Mouse (Mus musculus) olfactory bulb, adult 2 months (tissue): ENCODE results near the gene Mslnl. TPM values are rescaled to one million over a fixed set of nuclear protein-coding genes. Genes with fewer than 3 reads are reported as not detected.

Experiments used
- H3K27ac ChIP-seq: fragments of 200-500 bp; 2 replicates; pipeline ENCODE4 v1.5.1; 2012; ENCODE audit warnings: low read depth, low read length; ENCODE audit not compliant: insufficient read depth
- H3K4me1 ChIP-seq: fragments of 200-500 bp; 2 replicates; pipeline ENCODE4 v1.6.1; 2012; ENCODE audit warnings: low read length; ENCODE audit not compliant: control insufficient read depth, insufficient read depth
- H3K4me3 ChIP-seq: fragments of 200-500 bp; 2 replicates; pipeline ENCODE4 v1.5.1; 2012; ENCODE audit warnings: mild to moderate bottlenecking, low read depth, low read length, moderate library complexity; ENCODE audit not compliant: insufficient read depth
- CTCF ChIP-seq: fragments of 200-500 bp; IDR thresholded peaks from 2 replicates; pipeline ENCODE4 v1.5.1; 2012; ENCODE audit warnings: low read depth, mild to moderate bottlenecking, low read length, moderate library complexity; ENCODE audit not compliant: insufficient read depth
- POLR2A ChIP-seq: fragments of 200-500 bp; IDR thresholded peaks from 2 replicates; pipeline ENCODE4 v1.6.1; 2012; ENCODE audit warnings: mild to moderate bottlenecking, low read depth, low read length, moderate library complexity; ENCODE audit not compliant: insufficient read depth
- WGBS: fragments of 180-500 bp; shearing (Covaris S2); methylation state at CpG from one replicate; pipeline ENCODE4 v1.1.7; 2018; 5-methylcytosine and 5-hydroxymethylcytosine counted together
- polyA plus RNA-seq: library from polyadenylated mRNA; stranded (reverse); fragments of >200 nt; gene quantifications from 2 replicates; pipeline ENCODE4 v1.2.4, GENCODE M21; 2012; ENCODE audit warnings: low replicate concordance; ENCODE audit not compliant: missing spikeins, insufficient read depth, insufficient read length

Gene Mslnl
- polyA plus RNA-seq, 1 experiment, result not detected

GRCm38 (mm10) chr17:25716711-25717637, 18.9 kb upstream of the Mslnl start, which contains the start of gene Gng13:
Gene Gng13, plus strand, starts transcription at chr17:25717171.
- WGBS, result 3% methylated on average over 45 of the region's 45 CpGs
- no peak for TF ChIP-seq POLR2A
- TF ChIP-seq CTCF, result no peak
- Histone ChIP-seq H3K27ac (no peak within 1 kb of the TSS), H3K4me1 (peaks cover 10% of the 10 kb centered on the region), H3K4me3 (peak within 1 kb of the TSS; percentile 49)

GRCm38 (mm10) chr17:25717691-25718090, 18.2 kb upstream of the Mslnl start:
- TF ChIP-seq CTCF (no peak), POLR2A (no peak)
- no peak overlapping the region for H3K27ac ChIP-seq
- peak overlapping the region; percentile 49 for H3K4me3 ChIP-seq
- H3K4me1 ChIP-seq, result peaks cover 10% of the 10 kb centered on the region
- WGBS, result 16% methylated on average over 6 of the region's 6 CpGs

- no peak for TF ChIP-seq CTCF
- TF ChIP-seq POLR2A, result no peak
- Histone ChIP-seq H3K4me3 (no peak overlapping the region), H3K4me1 (peaks cover 10% of the 10 kb centered on the region), H3K27ac (no peak overlapping the region)
- 97% methylated on average over 5 of the region's 5 CpGs for WGBS
Observed at GRCm38 (mm10) chr17:25721476-25721875, 14.4 kb upstream of the Mslnl start.

GRCm38 (mm10) chr17:25723470-25723869, 12.4 kb upstream of the Mslnl start:
- H3K4me3 ChIP-seq, result no peak overlapping the region
- H3K27ac ChIP-seq, result no peak overlapping the region
- peaks cover 14% of the 10 kb centered on the region for H3K4me1 ChIP-seq
- no peak for TF ChIP-seq POLR2A
- no peak for TF ChIP-seq CTCF
- 98% methylated on average over 19 of the region's 19 CpGs for WGBS

- Histone ChIP-seq H3K4me1 (peaks cover 18% of the 10 kb centered on the region), H3K4me3 (no peak overlapping the region), H3K27ac (no peak overlapping the region)
- WGBS, result 74% methylated on average over 7 of the region's 7 CpGs
- TF ChIP-seq POLR2A (no peak), CTCF (no peak)
Observed at GRCm38 (mm10) chr17:25723919-25724318, 11.9 kb upstream of the Mslnl start.

DNA sequence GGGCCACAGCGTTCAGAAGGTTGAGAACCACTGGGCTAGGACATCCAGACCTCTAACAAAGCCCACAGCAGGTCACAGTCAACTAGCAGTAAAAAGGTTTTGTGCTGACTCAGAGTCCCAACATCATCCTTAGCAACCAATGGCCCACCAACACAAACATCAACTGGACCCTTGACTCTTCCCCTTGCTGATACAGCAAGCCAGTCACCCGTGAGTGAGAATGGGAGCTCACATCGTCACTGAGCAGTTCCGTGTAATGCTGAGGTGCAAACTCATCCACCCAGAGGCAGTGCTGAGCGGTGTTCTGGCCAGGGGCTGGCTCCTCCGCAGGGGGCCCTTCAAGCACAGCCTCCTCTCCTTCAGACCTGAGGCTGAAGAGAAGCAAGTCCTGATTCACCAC, 10.6 kb upstream of the Mslnl start:
- H3K4me3 ChIP-seq, result no peak overlapping the region
- WGBS, result 86% methylated on average over 6 of the region's 6 CpGs
- TF ChIP-seq CTCF (no peak), POLR2A (no peak)
- peaks cover 19% of the 10 kb centered on the region for H3K4me1 ChIP-seq
- no peak overlapping the region for H3K27ac ChIP-seq

DNA sequence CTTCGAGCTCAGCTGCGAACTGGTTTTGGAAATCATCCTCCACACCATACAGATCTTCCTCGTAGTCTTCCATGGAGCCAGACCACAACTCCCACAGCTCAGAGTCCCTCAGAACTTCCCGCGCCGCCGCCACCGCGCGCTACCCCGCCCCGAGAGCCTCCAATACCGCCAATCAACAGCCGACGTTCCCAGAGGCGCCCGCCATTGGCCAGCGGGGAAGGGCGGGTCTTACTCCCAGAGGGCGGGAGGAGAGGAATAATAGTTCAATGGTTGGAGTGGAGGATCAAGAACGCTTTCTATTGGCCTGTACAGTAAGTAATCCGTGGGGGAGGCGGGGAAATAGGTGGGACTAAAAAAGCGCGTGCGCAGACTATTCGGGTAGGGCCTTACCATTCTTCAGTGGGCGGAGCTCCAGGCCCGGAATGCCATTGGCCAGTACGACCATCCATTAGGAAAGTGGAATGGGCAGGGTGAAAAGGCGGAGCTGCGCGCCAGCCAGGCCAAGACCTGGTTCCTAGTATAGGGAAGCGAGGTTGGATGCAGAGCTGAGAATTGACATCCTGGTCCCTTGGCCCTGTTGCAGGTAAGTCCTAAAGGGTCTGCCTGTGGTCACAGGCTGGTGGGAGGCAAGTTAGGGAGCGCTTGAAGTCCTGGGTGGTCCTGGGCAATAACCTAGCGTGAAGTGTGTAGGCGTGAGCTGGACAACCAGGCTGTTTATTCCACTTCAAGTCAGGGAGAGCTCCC, 8.4 kb upstream of the Mslnl start, which contains the start of the genes Chtf18 and Rpusd1:
Gene Chtf18 (minus strand): TSS at position 155 of the 744 bp plus-strand sequence.
Gene Rpusd1 (plus strand): TSS at position 406 of the 744 bp plus-strand sequence.
- H3K4me1 ChIP-seq, result peaks cover 19% of the 10 kb centered on the region
- peak within 1 kb of the TSS; percentile 98 for H3K4me3 ChIP-seq
- under 1% methylated on average over 37 of the region's 37 CpGs for WGBS
- peak; percentile 72 for TF ChIP-seq POLR2A
- TF ChIP-seq CTCF, result no peak
- peak within 1 kb of the TSS; percentile 73 for H3K27ac ChIP-seq

DNA sequence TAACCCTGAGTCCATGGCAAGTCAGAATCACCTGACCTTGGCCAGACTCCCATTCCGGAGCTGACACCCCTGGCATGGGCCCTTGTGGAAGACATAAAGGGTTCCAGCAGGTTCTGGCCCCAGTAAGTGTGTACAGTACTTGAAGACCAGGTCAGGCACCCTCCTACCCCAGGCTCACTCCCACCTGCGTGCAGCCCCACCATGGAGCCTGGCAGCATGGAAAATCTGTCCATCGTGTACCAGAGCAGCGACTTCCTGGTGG, 7.9 kb upstream of the Mslnl start:
- H3K27ac ChIP-seq, result peak overlapping the region; percentile 73
- peak overlapping the region; percentile 98 for H3K4me3 ChIP-seq
- TF ChIP-seq CTCF, result no peak
- no peak for TF ChIP-seq POLR2A
- 18% methylated on average over 4 of the region's 4 CpGs for WGBS
- H3K4me1 ChIP-seq, result peaks cover 19% of the 10 kb centered on the region

- Histone ChIP-seq H3K4me1 (peaks cover 14% of the 10 kb centered on the region), H3K27ac (no peak overlapping the region), H3K4me3 (no peak overlapping the region)
- 13% methylated on average over 2 of the region's 2 CpGs for WGBS
- no peak for TF ChIP-seq POLR2A
- TF ChIP-seq CTCF, result peak; percentile 78
Observed at GRCm38 (mm10) chr17:25732082-25732481, 3.8 kb upstream of the Mslnl start.
